Mouse (Mus musculus): Measurements from ENCODE around the gene Gm525.
"Not testable (repeated sequence)": the region's sequence is repeated elsewhere in the genome, so short reads cannot be mapped to it uniquely, and the experiment has no call there.

The Gm525 gene

GRCm38 (mm10) chr11:89073541-89073940 is at the start of gene Gm525:
TSS of gene Gm525 (plus strand) at chr11:89073841.
- no peak for DNase-seq

- peak; percentile 39 for DNase-seq
Measured at GRCm38 (mm10) chr11:89024181-89024881, 49.3 kb upstream of the Gm525 start.

DNA sequence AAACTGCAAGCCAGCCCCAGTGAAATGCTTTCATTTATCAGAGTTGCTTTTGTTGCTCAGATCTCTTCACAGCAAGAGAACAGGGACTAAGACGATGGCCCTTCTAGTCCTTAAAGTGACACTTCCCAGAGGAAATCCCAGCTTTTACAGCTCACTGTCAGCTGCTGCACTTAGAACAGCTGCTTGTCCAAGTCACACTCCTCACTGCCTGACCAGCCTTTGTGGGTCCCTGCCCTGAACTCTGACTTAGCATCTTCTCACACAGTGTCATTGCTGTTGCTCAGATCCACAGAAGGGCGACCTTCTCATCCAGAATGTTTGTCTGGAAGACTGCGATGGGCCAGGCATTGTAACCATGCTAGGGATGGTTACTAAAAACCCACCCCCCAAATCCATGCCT is 48.0 kb upstream of the Gm525 start:
- no peak for DNase-seq

DNA sequence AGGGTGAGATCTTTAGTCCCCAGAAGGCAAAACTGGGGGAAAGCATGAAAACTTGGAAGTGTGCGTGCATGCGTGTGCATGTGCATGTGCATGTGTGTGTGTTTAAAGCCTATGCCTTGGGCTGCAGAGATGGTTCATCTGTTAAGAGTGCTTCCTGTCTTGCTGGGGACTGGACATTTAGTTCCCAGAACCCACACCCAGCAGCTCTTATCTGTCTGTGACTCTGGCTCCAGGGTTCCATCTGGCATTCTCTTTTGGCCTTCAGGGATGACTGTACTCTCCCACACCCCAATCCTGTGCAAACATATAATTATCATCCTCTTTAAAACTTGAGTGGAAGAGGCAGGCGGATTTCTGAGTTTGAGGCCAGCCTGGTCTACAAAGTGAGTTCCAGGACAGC is 47.5 kb upstream of the Gm525 start:
- no peak for DNase-seq

DNA sequence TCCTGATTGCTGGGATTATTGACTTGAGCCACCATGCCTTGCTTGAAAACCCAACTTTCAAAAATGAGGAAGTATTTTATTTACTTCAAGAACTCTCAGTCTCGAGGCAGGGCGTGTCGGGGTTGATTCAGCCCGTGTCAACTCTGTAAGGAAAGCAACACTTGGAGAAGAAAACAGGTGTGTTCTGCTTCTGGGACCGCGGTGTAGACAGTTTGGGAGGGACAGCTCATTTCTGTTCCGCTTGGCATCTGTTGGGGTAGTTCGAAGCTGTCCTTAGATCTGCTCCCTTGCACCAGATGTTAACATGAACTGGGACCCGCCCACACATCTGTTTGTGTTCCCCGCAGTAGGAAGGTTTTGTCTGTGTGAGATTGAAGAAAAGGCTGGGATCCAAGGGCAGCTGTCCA is 45.7 kb upstream of the Gm525 start:
- DNase-seq: no peak

- DNase-seq: no peak
Measured at GRCm38 (mm10) chr11:89028871-89029405, 44.7 kb upstream of the Gm525 start.

DNA sequence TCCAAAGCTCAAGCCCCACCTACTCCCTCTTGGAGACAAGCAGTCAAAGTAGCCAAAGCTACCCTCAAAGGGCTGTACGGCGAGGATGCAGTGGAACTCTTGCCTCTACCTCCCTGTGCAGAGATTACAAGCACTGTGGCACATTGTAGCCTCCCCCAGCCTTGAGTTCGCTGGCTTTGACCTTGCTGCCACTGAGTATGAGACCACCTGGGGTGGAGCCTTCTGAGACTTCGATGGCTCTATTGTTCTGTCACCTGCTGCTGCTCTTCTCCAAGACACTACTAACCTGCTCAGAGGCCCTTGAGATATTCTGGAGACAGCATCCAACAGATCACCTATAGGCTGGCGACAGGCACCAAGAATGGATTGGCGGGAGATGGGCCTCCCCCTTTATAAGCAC is 43.1 kb upstream of the Gm525 start:
- DNase-seq: no peak

DNA sequence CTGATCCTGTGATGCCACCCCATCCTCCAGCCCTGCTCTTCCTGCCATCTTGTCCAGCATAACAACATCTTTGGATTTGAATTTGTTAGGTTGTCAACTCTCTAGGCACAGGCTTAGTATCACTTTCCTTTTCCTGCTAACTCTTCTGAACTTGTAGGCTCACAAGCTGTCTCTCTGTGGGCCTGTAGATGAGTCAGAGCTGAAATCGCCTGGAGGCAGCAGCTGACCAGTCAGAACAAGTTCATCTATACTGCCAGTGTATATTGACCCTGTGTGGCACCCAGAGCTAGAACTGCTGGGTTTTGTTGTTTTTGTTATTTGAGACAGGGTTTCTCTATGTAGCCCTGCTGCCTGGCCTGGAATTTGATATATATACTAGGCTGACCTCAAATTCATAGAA is 42.5 kb upstream of the Gm525 start:
- DNase-seq: no peak

DNA sequence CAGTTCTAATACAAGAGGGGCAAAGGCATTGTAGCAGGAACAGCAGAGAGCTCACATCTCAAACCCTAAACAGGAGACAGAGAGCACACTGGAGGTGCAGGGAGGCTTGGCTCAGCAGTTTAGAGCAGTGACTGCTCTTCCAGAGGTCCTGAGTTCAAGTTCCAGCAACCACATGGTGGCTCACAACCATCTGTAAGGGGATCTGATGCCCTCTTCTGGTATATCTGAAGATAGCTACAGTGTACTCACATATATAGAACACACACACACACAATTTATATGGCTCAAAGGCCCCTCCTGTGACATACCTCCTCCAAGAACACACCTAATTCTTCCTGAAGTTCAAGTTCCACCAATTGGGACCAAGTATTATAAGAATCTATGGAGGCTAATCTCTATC is 39.0 kb upstream of the Gm525 start:
- no peak for DNase-seq

GRCm38 (mm10) chr11:89035552-89035951 is 38.1 kb upstream of the Gm525 start:
- DNase-seq: no peak

DNA sequence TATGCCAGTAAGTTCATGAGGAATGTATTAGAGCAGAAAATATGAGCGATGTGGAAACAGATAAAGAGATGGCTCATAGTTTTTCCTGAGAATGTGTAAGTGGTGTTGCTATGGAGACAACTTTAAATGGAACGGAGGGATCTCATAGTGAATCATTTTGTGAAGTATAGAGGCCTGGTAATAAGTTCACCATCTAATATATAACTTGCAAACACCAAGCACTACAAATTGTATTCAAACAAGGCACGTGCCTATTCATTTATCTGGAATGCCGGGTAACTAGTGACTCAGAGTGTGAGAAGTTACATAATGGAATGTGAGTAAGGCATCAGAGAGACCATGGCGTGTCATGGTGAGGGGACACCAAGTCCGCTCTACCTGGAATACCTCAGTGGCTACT is 35.1 kb upstream of the Gm525 start:
- no peak for DNase-seq

GRCm38 (mm10) chr11:89039325-89039724 is 34.3 kb upstream of the Gm525 start:
- DNase-seq: peak; percentile 50

DNA sequence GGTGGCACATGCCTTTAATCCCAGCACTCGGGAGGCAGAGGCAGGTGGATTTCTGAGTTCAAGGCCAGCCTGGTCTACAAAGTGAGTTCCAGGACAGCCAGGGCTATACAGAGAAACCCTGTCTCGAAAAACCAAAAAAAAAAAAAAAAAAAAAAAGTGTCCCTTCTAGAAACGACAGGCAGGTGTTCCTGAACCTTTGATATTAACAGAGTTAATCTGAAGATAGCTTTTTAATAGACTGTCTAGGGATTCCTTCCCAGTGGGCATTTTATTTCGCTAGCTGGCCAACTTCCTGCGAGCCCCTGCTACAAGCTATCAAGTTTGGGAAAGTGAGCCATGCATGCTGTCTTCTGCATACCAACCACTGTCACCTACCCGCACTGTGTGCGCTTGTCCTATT is 32.6 kb upstream of the Gm525 start:
- not testable (repeated sequence) for DNase-seq

DNA sequence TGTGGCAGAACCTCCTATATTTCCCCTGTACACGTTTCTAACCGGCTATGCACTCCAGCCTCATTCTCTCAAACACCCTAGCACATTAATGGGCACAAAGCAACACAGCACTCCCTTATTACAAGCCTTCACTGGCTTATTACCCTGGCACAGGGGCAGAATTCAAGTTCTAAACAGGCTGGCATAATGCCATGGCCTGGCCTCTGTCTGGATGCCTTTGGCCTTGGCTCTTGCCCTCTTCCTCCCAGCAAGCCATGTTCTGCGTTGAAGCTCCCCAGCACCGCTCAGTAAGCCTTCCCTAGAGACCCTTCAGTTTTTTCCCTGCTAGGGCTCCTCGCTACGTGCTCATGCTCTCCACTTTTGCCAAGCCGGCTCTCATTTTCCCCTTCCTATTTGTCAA is 30.6 kb upstream of the Gm525 start:
- DNase-seq: no peak

DNA sequence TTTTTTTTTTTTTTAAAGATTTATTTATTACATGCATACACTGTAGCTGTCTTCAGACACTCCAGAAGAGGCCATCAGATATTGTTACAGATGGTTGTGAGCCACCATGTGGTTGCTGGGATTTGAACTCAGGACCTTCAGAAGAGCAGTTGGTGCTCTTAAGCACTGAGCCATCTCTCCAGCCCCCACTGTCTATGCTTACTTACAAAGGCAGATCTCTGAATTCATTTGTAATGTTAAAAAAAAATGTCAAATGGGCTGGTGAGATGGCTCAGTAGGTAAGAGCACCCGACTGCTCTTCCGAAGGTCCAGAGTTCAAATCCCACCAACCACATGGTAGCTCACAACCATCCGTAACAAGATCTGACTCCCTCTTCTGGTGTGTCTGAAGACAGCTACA is 28.1 kb upstream of the Gm525 start:
- DNase-seq: not testable (repeated sequence)

DNA sequence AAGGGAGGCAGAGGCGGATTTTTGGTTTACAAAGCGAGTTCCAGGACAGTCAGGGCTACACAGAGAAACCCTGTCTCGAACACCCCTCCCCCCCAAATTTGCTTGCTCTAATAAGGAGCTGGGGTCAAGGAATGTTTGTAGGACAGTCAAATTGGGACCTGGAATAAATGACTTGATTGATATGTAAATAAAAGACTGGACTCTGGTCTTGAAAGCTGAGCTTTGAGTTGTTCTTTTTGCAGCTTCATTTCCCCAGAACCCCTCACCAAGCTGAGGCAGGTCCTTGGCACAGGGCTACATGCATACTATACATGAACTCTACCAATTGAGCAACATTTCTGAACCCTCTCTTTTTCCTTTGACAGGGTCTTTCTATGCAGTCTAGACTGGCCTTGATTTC is 27.6 kb upstream of the Gm525 start:
- no peak for DNase-seq

GRCm38 (mm10) chr11:89051767-89052166 is 21.9 kb upstream of the Gm525 start:
- no peak for DNase-seq

DNA sequence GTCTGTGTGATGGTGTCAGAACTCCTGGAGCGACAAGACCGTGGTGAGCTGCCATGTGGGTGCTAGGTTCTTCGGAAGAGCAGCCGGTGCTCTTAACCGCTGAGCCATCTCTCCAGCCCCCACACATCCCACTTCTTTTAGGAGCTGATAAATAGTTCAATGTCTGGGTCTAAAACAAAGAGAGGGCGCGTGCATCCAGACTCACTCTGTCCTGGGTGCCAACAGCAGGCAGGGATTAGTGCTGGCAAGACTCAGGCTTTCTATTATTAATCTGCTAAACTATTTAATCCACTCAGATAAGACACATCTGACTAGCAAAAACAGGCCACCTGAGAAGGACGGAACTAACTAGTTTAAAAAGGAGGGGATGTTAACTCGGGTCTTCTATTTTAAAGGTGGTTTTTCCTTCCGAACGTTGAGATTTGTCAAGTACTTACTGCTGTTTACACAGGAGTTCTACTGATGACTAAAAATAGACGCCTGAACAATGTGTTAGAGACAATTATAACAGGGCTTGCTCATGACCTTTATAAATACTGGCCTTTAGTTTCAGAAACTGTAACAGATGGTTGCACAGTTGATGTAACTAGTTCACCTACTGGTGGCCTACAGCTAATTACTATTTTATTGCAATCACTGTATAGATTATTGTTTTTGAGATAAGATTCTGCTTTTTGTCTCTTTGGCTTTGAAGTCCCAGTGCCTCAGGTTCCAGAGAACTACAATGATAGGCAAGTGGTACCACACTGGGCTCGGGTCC is 17.5 kb upstream of the Gm525 start:
- no peak for DNase-seq

GRCm38 (mm10) chr11:89058515-89059270 is 14.9 kb upstream of the Gm525 start:
- DNase-seq: no peak

- DNase-seq: peak; percentile 35
Measured at GRCm38 (mm10) chr11:89059919-89060422, 13.7 kb upstream of the Gm525 start.

DNA sequence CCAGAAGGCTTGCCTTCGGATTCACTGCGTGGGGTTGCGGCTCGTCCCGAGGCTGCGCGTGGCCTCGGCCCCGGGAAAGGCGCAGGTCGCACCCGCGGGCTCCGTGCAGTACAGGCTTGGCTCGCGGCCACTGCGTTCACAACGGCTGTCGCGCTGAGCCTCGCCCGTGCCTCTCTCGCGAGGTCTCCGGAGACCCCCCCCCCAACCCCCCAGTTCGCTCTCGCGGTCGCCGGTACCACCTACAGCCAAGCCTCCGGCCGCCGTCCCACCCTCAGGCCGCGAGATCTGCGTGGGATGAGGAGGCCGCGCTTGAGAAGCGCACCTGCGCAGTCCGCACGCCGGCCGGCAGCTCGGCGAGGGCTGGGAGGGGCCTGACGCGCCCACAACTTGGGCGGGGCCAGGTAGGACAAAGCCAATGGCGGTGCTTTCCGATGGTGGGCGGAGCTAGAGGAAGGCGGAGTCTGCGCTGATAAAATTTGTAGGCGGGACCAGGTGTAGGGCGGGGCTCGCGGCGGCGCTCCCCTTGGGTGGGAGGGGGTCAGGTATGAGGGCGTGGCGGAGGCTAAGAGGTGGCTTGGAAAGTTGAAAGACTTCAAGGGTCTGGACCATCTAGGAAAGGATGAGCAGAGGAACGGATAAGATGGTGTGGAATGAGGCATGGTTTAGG is 13.1 kb upstream of the Gm525 start:
- DNase-seq: peak; percentile 90

DNA sequence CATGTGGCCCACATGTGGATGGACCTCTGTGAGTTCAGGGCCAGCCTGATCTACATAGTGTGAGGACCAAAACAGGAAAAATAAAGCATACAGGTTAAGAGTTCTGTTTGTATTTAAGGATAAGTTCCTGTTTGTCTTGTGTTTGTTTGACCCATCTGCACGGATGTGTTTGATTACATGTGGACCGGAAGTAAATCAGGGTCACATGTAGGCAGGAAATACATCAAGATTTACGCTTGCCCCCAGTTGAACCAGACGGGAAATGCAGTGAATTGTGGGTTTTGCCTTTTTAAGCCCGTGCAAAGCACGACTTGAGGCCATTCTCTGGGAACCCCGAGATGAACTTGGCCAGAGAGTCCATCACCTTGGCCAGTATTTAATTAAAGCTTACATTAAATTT is 12.3 kb upstream of the Gm525 start:
- DNase-seq: no peak

DNA sequence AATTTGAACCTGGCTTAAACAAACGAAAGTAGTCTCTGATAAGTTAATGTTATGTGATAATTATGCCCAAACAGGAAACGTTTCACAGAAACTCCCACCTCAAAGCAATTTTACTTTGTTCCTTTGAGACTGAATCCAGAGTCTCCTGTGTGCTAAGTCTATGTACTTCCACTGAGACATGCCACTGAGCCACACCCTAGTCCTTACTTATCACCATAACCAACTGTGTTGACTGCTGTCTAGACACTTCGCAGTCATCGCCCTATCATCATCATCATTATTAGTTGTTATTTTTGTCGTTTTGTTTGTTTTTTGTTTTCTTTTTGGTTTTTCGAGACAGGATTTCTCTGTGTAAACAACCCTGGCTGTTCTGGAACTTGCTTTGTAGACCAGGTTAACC is 9.3 kb upstream of the Gm525 start:
- DNase-seq: no peak

All from right cerebral cortex, postnatal 14 days (tissue).